Mouse (Mus musculus): Measurements from ENCODE around the gene Il4.

DNA sequence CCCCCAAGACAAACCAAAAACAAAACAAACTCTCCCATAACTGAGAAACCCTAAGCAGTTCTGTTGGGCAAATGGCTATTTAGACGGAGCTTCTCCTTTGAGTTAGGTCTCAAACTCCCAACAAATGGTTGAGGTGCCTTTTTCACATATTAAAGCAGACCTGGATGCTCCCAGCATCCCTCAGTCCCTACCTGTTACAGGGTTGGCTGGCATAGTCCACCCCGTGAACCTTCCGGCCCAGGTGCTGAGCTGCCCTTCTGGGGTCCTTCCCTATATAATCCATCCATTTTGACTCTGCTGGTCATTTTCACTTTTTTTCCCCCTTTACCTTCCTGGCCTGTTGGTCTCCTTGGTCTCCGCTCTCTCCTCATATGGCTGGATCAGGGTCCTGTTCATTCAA lies 51.8 kb downstream of the Il4 start:
- TF ChIP-seq EP300 (IDR thresholded peaks at IDR 0.05; ENCODE audit: insufficient read depth, low read depth, low read length) (no peak), CTCF (IDR thresholded peaks at IDR 0.05) (no peak)
